Mouse (Mus musculus) thymus, adult 2 months (tissue): ENCODE results near the gene Nmur1.

Source experiments
- CTCF ChIP-seq: fragments of 200-500 bp; IDR thresholded peaks from 2 replicates; pipeline ENCODE4 v1.5.1; 2012; ENCODE audit warnings: mild to moderate bottlenecking, control low read depth, low read length, moderate library complexity, borderline replicate concordance; ENCODE audit not compliant: control insufficient read depth, poor library complexity, insufficient read depth; ENCODE audit errors: extremely low read depth
- POLR2A ChIP-seq: fragments of 200-500 bp; IDR thresholded peaks from 2 replicates; pipeline ENCODE4 v1.6.1; 2012; ENCODE audit warnings: mild to moderate bottlenecking, low read length, control low read depth, moderate library complexity; ENCODE audit not compliant: control insufficient read depth, poor library complexity, insufficient read depth; ENCODE audit errors: extremely low read depth

GRCm38 (mm10) chr1:86339156-86339812 lies 86.7 kb downstream of the Nmur1 start:
- TF ChIP-seq CTCF (no peak), POLR2A (no peak)
